In the genomic region with DNA sequence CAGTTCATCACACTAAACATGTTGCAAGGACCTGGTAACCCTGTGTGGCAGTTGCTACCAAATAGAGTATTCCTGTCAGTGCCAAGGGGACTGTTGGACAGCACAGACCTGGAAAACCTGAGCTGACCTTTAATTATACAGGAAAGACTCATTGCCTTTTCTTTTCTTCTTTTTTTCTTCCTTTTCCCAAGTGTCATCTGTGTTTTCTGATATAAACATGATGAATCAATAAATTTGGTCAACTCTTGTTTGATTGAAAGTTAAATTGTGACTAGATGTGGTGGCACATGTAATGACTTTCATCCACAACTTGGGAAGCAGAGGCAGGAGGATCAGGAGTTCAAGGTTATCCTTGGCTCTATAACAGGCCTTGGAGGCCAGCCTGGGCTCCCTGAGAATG, we compare ENCODE assay signal across 16 mouse cellular contexts.
"Had no signal": no experiment of that assay in that cellular context is flagged by ENCODE, and none has a peak within 500 bp of the region (broad histone marks: within the 10 kb centered on the region; RNA-seq: fewer than 3 reads in every experiment).

No protein-coding gene starts in this region.

- H3K27ac ChIP-seq: neural tube, embryonic 13.5 days; neural tube, embryonic 15.5 days; stomach, embryonic 15.5 days; stomach, postnatal 0 days had no signal

- H3K4me3 ChIP-seq: neural tube, embryonic 13.5 days; neural tube, embryonic 15.5 days; stomach, embryonic 15.5 days had no signal

- H3K4me1 ChIP-seq: neural tube, embryonic 13.5 days; neural tube, embryonic 15.5 days; stomach, embryonic 15.5 days had no signal

- H3K36me3 ChIP-seq: neural tube, embryonic 13.5 days; neural tube, embryonic 15.5 days; stomach, embryonic 15.5 days had no signal

- DNase-seq: retina, postnatal 1 day; right cerebral cortex, adult 18-20 months; right cerebral cortex, postnatal 14 days; right cerebral cortex, postnatal 25 days; right cerebral cortex, postnatal 4 days; spleen, adult 18-20 months; thymus, adult 18-20 months; thymus, adult 2 months; thymus, postnatal 14 days; thymus, postnatal 25 days; thymus, postnatal 36 days; thymus, postnatal 4 days had no signal

- H3K27me3 ChIP-seq: neural tube, embryonic 13.5 days; neural tube, embryonic 15.5 days; stomach, embryonic 15.5 days had no signal

- H3K9ac ChIP-seq: neural tube, embryonic 13.5 days; neural tube, embryonic 15.5 days; stomach, embryonic 15.5 days had no signal
